Mouse (Mus musculus) ES-E14 (cell line): ENCODE measurements around the gene Mgat4a. TPM values are rescaled to one million over a fixed set of nuclear protein-coding genes. Genes with fewer than 3 reads are reported as not detected.
"Not testable (repeated sequence)": the region's sequence is repeated elsewhere in the genome, so short reads cannot be mapped to it uniquely, and the experiment has no call there.

Experiments
- DNase-seq: peaks from one replicate; pipeline ENCODE4 v3.0.0-alpha.2; 2013; ENCODE audit warnings: low read depth, low spot score
- H3K27ac ChIP-seq: 2 replicates; pipeline ENCODE4 v1.5.1; 2012; ENCODE audit warnings: low read depth, mild to moderate bottlenecking, low read length, moderate library complexity, mixed read lengths; ENCODE audit not compliant: poor library complexity, insufficient read depth, severe bottlenecking
- H3K36me3 ChIP-seq: 2 replicates; pipeline ENCODE4 v1.6.1; 2012; ENCODE audit warnings: mild to moderate bottlenecking, low read length, moderate library complexity, mixed read lengths; ENCODE audit not compliant: control insufficient read depth, poor library complexity, insufficient read depth, severe bottlenecking
- H3K4me1 ChIP-seq, 2 experiments: fragments of 150-350 bp in 1 of 2; sonication (generic) in 1 of 2; 2 replicates each; pipeline ENCODE4 v1.6.1; 2012; ENCODE audit warnings: low read length in 2 of 2, mild to moderate bottlenecking in 1 of 2, mixed read lengths in 1 of 2; ENCODE audit not compliant: control insufficient read depth in 2 of 2, insufficient read depth in 2 of 2, poor library complexity in 1 of 2
- H3K4me3 ChIP-seq, 2 experiments: fragments of 150-350 bp in 1 of 2; sonication (generic) in 1 of 2; 2 replicates each; pipeline ENCODE4 v1.5.1; 2012; ENCODE audit warnings: low read length in 2 of 2, low read depth in 1 of 2, mild to moderate bottlenecking in 1 of 2, mixed read lengths in 1 of 2; ENCODE audit not compliant: insufficient read depth in 1 of 2, poor library complexity in 1 of 2, severe bottlenecking in 1 of 2
- H3K9ac ChIP-seq: 2 replicates; pipeline ENCODE4 v1.6.1; 2012; ENCODE audit warnings: low read depth, mild to moderate bottlenecking, low read length, mixed read lengths; ENCODE audit not compliant: poor library complexity, insufficient read depth, severe bottlenecking
- H3K9me3 ChIP-seq: fragments of 150-350 bp; sonication (generic); 2 replicates; pipeline ENCODE4 v1.6.1; 2012; ENCODE audit warnings: low read depth, mild to moderate bottlenecking, low read length; ENCODE audit not compliant: control insufficient read depth, insufficient read depth
- CHD2 ChIP-seq: IDR thresholded peaks from 2 replicates; pipeline ENCODE4 v1.6.1; 2014; ENCODE audit warnings: mild to moderate bottlenecking, low read depth, low read length, inconsistent platforms
- HCFC1 ChIP-seq: IDR thresholded peaks from 2 replicates; pipeline ENCODE4 v1.6.1; 2012; ENCODE audit warnings: low read length, inconsistent platforms, borderline replicate concordance; ENCODE audit not compliant: insufficient read depth
- MAFK ChIP-seq: IDR thresholded peaks from 2 replicates; pipeline ENCODE4 v1.6.1; 2014; ENCODE audit warnings: mild to moderate bottlenecking, low read depth, low read length, inconsistent platforms; ENCODE audit not compliant: insufficient read depth
- ZC3H11A ChIP-seq: IDR thresholded peaks from 2 replicates; pipeline ENCODE4 v1.6.1; 2012; ENCODE audit warnings: low read depth, mild to moderate bottlenecking, inconsistent platforms, low read length, borderline replicate concordance
- ZNF384 ChIP-seq: IDR thresholded peaks from 2 replicates; pipeline ENCODE4 v1.6.1; 2012; ENCODE audit warnings: low read depth, low read length, inconsistent platforms
- in situ Hi-C, 2 experiments: fragments of 600-800 bp; cut with MboI; formaldehyde crosslinking; loops; one replicate each; pipeline ENCODE4 v1.15.1; 2025; ENCODE audit warnings: low sequenced_read_pairs in 2 of 2, inconsistent platforms in 1 of 2; ENCODE audit not compliant: unreplicated experiment in 2 of 2
- total RNA-seq: library from RNA; depleted of rRNA; stranded (reverse); fragments of 300-350 nt; gene quantifications from 2 replicates; pipeline ENCODE4 v1.2.3, GENCODE M21; 2012

Mgat4a gene
- total RNA-seq, 1 experiment = 9.8 TPM

GRCm38 (mm10) chr1:37531654-37532532 lies 8.9 kb downstream of the Mgat4a start:
- H3K9me3 ChIP-seq = no peaks in the 10 kb centered on the region
- H3K4me1 ChIP-seq = peaks cover 0 to 9% of the 10 kb centered on the region in 2 experiments; a peak in 1 of 4 replicates
- DNase-seq = no peak
- H3K27ac ChIP-seq = no peak overlapping the region
- TF ChIP-seq ZC3H11A (no peak), CHD2 (no peak)
- H3K4me3 ChIP-seq = no peak overlapping the region
- in situ Hi-C loops = no loop called here
- no peak overlapping the region for H3K9ac ChIP-seq
- H3K36me3 ChIP-seq = peaks cover 3% of the 10 kb centered on the region; the same call in 1 of the 2 replicates

GRCm38 (mm10) chr1:37530061-37530460 lies 10.8 kb downstream of the Mgat4a start:
- Histone ChIP-seq H3K4me3 (no peak overlapping the region), H3K9ac (no peak overlapping the region), H3K9me3 (no peaks in the 10 kb centered on the region), H3K4me1 (peaks cover 0 to 11% of the 10 kb centered on the region in 2 experiments; a peak in 1 of 4 replicates), H3K36me3 (no peaks in the 10 kb centered on the region), H3K27ac (no peak overlapping the region)
- no peak for TF ChIP-seq HCFC1
- no peak for TF ChIP-seq ZNF384
- no peak for TF ChIP-seq MAFK
- no peak for TF ChIP-seq CHD2
- TF ChIP-seq ZC3H11A = no peak
- in situ Hi-C loops = no loop called here
- DNase-seq = no peak

- Histone ChIP-seq H3K4me3 (no peak overlapping the region), H3K9ac (no peak overlapping the region), H3K27ac (no peak overlapping the region), H3K4me1 (peaks cover 0 to 16% of the 10 kb centered on the region in 2 experiments; a peak in 1 of 4 replicates), H3K9me3 (no peaks in the 10 kb centered on the region), H3K36me3 (no peaks in the 10 kb centered on the region)
- in situ Hi-C loops = no loop called here
- TF ChIP-seq ZNF384 (no peak), CHD2 (no peak), HCFC1 (no peak), ZC3H11A (no peak), MAFK (no peak)
- DNase-seq = no peak
Measured at GRCm38 (mm10) chr1:37526257-37526656, 14.6 kb downstream of the Mgat4a start.

GRCm38 (mm10) chr1:37524669-37525068 lies 16.1 kb downstream of the Mgat4a start:
- TF ChIP-seq ZC3H11A (no peak), MAFK (no peak), ZNF384 (no peak), CHD2 (no peak), HCFC1 (no peak)
- Histone ChIP-seq H3K9ac (no peak overlapping the region), H3K36me3 (no peaks in the 10 kb centered on the region), H3K9me3 (no peaks in the 10 kb centered on the region), H3K4me3 (no peak overlapping the region), H3K27ac (no peak overlapping the region), H3K4me1 (peaks cover 0 to 16% of the 10 kb centered on the region in 2 experiments; a peak in 1 of 4 replicates)
- DNase-seq = no peak
- in situ Hi-C loops = no loop called here

DNA sequence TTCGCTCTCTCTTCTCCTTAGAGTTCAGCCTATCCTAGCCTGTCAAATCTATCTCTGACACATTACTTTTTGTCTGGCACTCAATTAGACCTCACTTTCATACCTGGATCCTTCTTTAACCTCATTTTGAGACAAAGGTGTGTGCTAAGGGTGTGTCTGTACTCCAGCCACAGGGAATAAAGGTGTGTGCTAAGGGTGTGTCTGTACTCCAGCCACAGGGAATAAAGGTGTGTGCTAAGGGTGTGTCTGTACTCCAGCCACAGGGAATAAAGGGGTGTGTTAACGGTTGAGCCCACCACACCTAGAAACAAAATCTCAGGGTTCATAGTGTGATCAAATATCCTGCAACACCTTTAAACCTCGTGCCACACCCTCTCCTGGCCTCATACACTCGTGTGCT lies 16.7 kb downstream of the Mgat4a start:
- H3K9me3 ChIP-seq, H3K36me3 ChIP-seq, H3K27ac ChIP-seq, H3K9ac ChIP-seq, H3K4me3 ChIP-seq, in situ Hi-C loops, DNase-seq: not testable (repeated sequence)
- peaks cover 0 to 15% of the 10 kb centered on the region in 2 experiments; a peak in 1 of 4 replicates for H3K4me1 ChIP-seq

GRCm38 (mm10) chr1:37523548-37523947 lies 17.3 kb downstream of the Mgat4a start:
- H3K36me3 ChIP-seq, H3K9me3 ChIP-seq, H3K4me3 ChIP-seq, H3K27ac ChIP-seq, DNase-seq, in situ Hi-C loops, H3K9ac ChIP-seq: not testable (repeated sequence)
- H3K4me1 ChIP-seq = peaks cover 0 to 14% of the 10 kb centered on the region in 2 experiments; a peak in 1 of 4 replicates
